Mouse (Mus musculus) erythroblast, embryonic 14.5 days (primary cell): ENCODE data around the gene Wnt6.

Experiments
- GATA1 ChIP-seq: IDR thresholded peaks from 2 replicates; pipeline ENCODE4 v1.6.1; 2012; ENCODE audit warnings: low read length, inconsistent platforms, mixed read lengths
- TAL1 ChIP-seq: IDR thresholded peaks from 3 replicates; pipeline ENCODE4 v1.6.1; 2012; ENCODE audit warnings: low read length, inconsistent platforms, mixed read lengths

GRCm38 (mm10) chr1:74752150-74752549, 19.5 kb upstream of the Wnt6 start:
- TF ChIP-seq GATA1 (no peak), TAL1 (no peak)
